Comparison of ENCODE assay signal across 17 mouse cellular contexts in the genomic region with DNA sequence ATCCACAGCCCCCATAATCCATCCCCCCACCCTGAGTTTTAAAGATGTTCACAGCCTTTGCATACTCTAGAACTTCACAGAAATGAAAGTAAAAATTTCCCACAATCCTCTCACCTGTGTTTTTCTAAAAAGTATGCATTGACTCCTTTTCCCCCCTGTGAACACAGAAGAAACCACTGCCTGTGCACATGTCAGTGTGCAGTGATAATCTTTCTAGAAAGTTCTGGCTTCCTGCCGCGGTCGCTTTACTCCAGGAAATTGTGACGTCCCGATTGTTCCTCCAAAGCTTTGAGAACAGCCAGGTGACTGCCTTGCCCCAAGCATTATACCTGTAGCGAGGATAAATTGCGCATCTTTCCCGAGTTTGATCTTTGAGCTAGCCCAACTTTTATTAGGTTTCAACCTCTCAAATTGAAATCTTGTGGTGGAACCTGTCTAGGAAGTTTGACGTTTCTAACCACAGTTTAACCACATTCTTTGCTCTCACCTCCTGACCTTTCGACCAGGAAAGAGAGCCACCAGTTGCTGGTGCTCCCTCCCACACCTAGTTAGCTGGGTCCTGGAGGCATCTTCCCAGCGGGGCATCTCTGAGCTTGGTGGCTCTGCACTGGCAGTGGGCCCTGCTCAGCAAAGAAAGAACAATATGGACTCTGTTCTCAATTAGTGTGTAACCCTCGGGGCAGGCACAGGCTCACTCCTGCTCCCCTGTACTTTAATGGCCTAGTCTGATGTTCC. TPM values are rescaled to one million over a fixed set of nuclear protein-coding genes. Genes with fewer than 3 reads are reported as not detected.
DNase-seq lines count a peak whose midpoint lies in the region; ATAC-seq and TF ChIP-seq lines count a peak whose summit lies in the region.
"Had no signal": no experiment of that assay in that cellular context is flagged by ENCODE, and none has a peak within 500 bp of the region (broad histone marks: within the 10 kb centered on the region; RNA-seq: fewer than 3 reads in every experiment).

No protein-coding gene starts in this region.

- H3K4me3 ChIP-seq in spleen, adult 2 months (ENCODE audit: extremely low read depth, insufficient read depth, insufficient read length) = no peak overlapping the region
- H3K4me3 ChIP-seq in CH12.LX (replicated peaks in 1 of 3; ENCODE audit: low read depth in 2 of 3, low read length in 2 of 3, poor library complexity in 1 of 3) = no peak overlapping the region
- H3K4me3 ChIP-seq in cortical plate, adult 2 months (ENCODE audit: insufficient read depth, low read length) = no peak overlapping the region
- no peak overlapping the region for H3K4me3 ChIP-seq in limb, embryonic 10.5 days
- no peak overlapping the region for H3K4me3 ChIP-seq in hindbrain, embryonic 12.5 days
- no peak overlapping the region for H3K4me3 ChIP-seq in intestine, postnatal 0 days (ENCODE audit: low read depth, low read length)
- H3K4me3 ChIP-seq: heart, adult 2 months; megakaryocyte, embryonic 14.5 days; stomach, embryonic 15.5 days had no signal

- no peak for TF ChIP-seq CTCF in spleen, adult 2 months (IDR thresholded peaks at IDR 0.05; ENCODE audit: extremely low read depth, insufficient read depth, insufficient read length, insufficient replicate concordance)
- TF ChIP-seq CTCF in CH12.LX (conservative IDR thresholded peaks at IDR 0.05 in 1 of 2, IDR thresholded peaks at IDR 0.05 in 1 of 2; ENCODE audit: low read depth in 2 of 2, low read length in 2 of 2) = no peak
- no peak for TF ChIP-seq CTCF in cortical plate, adult 2 months (IDR thresholded peaks at IDR 0.05; ENCODE audit: extremely low read depth, insufficient read depth, low read length)
- no peak for TF ChIP-seq CTCF in intestine, postnatal 0 days (IDR thresholded peaks at IDR 0.05; ENCODE audit: low read depth)

- no peak for TF ChIP-seq RAD21 in CH12.LX (IDR thresholded peaks at IDR 0.05; ENCODE audit: low read depth, low read length)

- H3K9me3 ChIP-seq in CH12.LX (replicated peaks; ENCODE audit: low read length) = no peaks in the 10 kb centered on the region
- H3K9me3 ChIP-seq in limb, embryonic 10.5 days (replicated peaks) = no peaks in the 10 kb centered on the region
- no peaks in the 10 kb centered on the region for H3K9me3 ChIP-seq in hindbrain, embryonic 12.5 days (replicated peaks)
- H3K9me3 ChIP-seq in intestine, postnatal 0 days (ENCODE audit: control insufficient read depth) = no peaks in the 10 kb centered on the region
- H3K9me3 ChIP-seq: megakaryocyte, embryonic 14.5 days; stomach, embryonic 15.5 days had no signal

- no peaks in the 10 kb centered on the region for H3K79me2 ChIP-seq in CH12.LX (replicated peaks; ENCODE audit: control insufficient read depth, extremely low read depth, insufficient read depth, poor library complexity, severe bottlenecking)

- H3K36me3 ChIP-seq in spleen, adult 2 months (ENCODE audit: control insufficient read depth, insufficient read depth, low read length) = no peaks in the 10 kb centered on the region
- no peaks in the 10 kb centered on the region for H3K36me3 ChIP-seq in CH12.LX (replicated peaks in 1 of 2; ENCODE audit: control insufficient read depth in 1 of 2, insufficient read depth in 1 of 2, low read length in 1 of 2)
- no peaks in the 10 kb centered on the region for H3K36me3 ChIP-seq in limb, embryonic 10.5 days
- H3K36me3 ChIP-seq in hindbrain, embryonic 12.5 days = no peaks in the 10 kb centered on the region
- H3K36me3 ChIP-seq in intestine, postnatal 0 days (ENCODE audit: control insufficient read depth, insufficient read depth) = no peaks in the 10 kb centered on the region
- H3K36me3 ChIP-seq: G1E; stomach, embryonic 15.5 days had no signal

- peaks cover 4% of the 10 kb centered on the region; the same call in 1 of the 2 replicates for H3K4me1 ChIP-seq in spleen, adult 2 months (ENCODE audit: control insufficient read depth, insufficient read depth, insufficient read length)
- peaks cover 2 to 6% of the 10 kb centered on the region in 2 experiments; a peak in 3 of 4 replicates for H3K4me1 ChIP-seq in CH12.LX (ENCODE audit: control insufficient read depth in 1 of 2, insufficient read depth in 2 of 2)
- no peaks in the 10 kb centered on the region for H3K4me1 ChIP-seq in cortical plate, adult 2 months (ENCODE audit: control insufficient read depth, insufficient read depth, low read length)
- H3K4me1 ChIP-seq in limb, embryonic 10.5 days = peaks cover 19% of the 10 kb centered on the region
- no peaks in the 10 kb centered on the region for H3K4me1 ChIP-seq in hindbrain, embryonic 12.5 days
- no peaks in the 10 kb centered on the region for H3K4me1 ChIP-seq in intestine, postnatal 0 days (replicated peaks; ENCODE audit: control insufficient read depth, insufficient read depth, low read length)
- H3K4me1 ChIP-seq: stomach, embryonic 15.5 days had no signal

- dilution Hi-C loops in CH12.LX (cut with MboI; ENCODE audit: extremely low pct_ligation_motif_present, extremely low pct_unique_long_range_greater_than_20kb, low sequenced_read_pairs) = no loop called here

- peak overlapping the region; percentile 35 for H3K27ac ChIP-seq in spleen, adult 2 months (ENCODE audit: insufficient read depth, low read length)
- no peak overlapping the region for H3K27ac ChIP-seq in CH12.LX (ENCODE audit: insufficient read depth, low read depth)
- H3K27ac ChIP-seq in cortical plate, adult 2 months (ENCODE audit: insufficient read depth, low read length) = peak overlapping the region; percentile 65; the same call in 1 of the 2 replicates
- H3K27ac ChIP-seq in limb, embryonic 10.5 days = peak overlapping the region; percentile 53
- no peak overlapping the region for H3K27ac ChIP-seq in hindbrain, embryonic 12.5 days
- no peak overlapping the region for H3K27ac ChIP-seq in intestine, postnatal 0 days (ENCODE audit: low read depth, low read length)
- H3K27ac ChIP-seq: heart, adult 2 months; stomach, embryonic 15.5 days had no signal

- peak overlapping the region; percentile 40; the same call in 1 of the 2 replicates for H3K4me2 ChIP-seq in CH12.LX (ENCODE audit: insufficient read depth, low read depth, poor library complexity, severe bottlenecking)
- no peak overlapping the region for H3K4me2 ChIP-seq in hindbrain, embryonic 12.5 days (replicated peaks)
- H3K4me2 ChIP-seq in intestine, postnatal 0 days (replicated peaks; ENCODE audit: low read depth) = no peak overlapping the region
- H3K4me2 ChIP-seq: stomach, embryonic 15.5 days had no signal

- H3K9ac ChIP-seq in CH12.LX (ENCODE audit: insufficient read depth, low read depth) = no peak overlapping the region
- H3K9ac ChIP-seq in hindbrain, embryonic 12.5 days = no peak overlapping the region
- H3K9ac ChIP-seq in intestine, postnatal 0 days (ENCODE audit: low read depth, low read length) = no peak overlapping the region
- H3K9ac ChIP-seq: forebrain, postnatal 0 days; stomach, embryonic 15.5 days had no signal

- TF ChIP-seq POLR2A in spleen, adult 2 months (IDR thresholded peaks at IDR 0.05; ENCODE audit: low read depth, low read length) = no peak
- no peak for TF ChIP-seq POLR2A in CH12.LX (IDR thresholded peaks at IDR 0.05; ENCODE audit: low read depth, low read length)
- no peak for TF ChIP-seq POLR2A in cortical plate, adult 2 months (IDR thresholded peaks at IDR 0.05; ENCODE audit: extremely low read depth, insufficient read depth, low read length)

- TF ChIP-seq EP300 in CH12.LX (IDR thresholded peaks at IDR 0.05; ENCODE audit: low read length) = no peak

- no peaks in the 10 kb centered on the region for H3K27me3 ChIP-seq in spleen, adult 2 months (ENCODE audit: control insufficient read depth, insufficient read depth, low read length)
- peaks cover 87% of the 10 kb centered on the region for H3K27me3 ChIP-seq in CH12.LX (replicated peaks)
- H3K27me3 ChIP-seq in limb, embryonic 10.5 days (ENCODE audit: low read depth, poor library complexity, severe bottlenecking) = no peaks in the 10 kb centered on the region
- H3K27me3 ChIP-seq in hindbrain, embryonic 12.5 days = no peaks in the 10 kb centered on the region
- no peaks in the 10 kb centered on the region for H3K27me3 ChIP-seq in intestine, postnatal 0 days (replicated peaks; ENCODE audit: control insufficient read depth, insufficient read depth, low read length)
- H3K27me3 ChIP-seq: megakaryocyte, embryonic 14.5 days; stomach, embryonic 15.5 days had no signal

- in situ Hi-C loops in CH12.LX (cut with MboI; ENCODE audit: low pct_ligation_motif_present, low pct_unique_long_range_greater_than_20kb, low sequenced_read_pairs) = loop anchor here (10.0 kb wide), 1 partner anchor 47 kb away; the partner anchor contains the start of gene Enpp5

- peak in 1 of 2 experiments; percentile 25 for DNase-seq in spleen, adult 2 months (ENCODE audit: low read depth in 1 of 2, low spot score in 2 of 2)
- DNase-seq in spleen, postnatal 36 days (ENCODE audit: low spot score in 2 of 2) = no peak
- no peak for DNase-seq in CH12.LX (ENCODE audit: extremely low read depth)
- peak; percentile 48 for DNase-seq in limb, embryonic 10.5 days (ENCODE audit: low spot score)
- DNase-seq in kidney, adult 8-10 months = no peak
- DNase-seq: cerebellum, adult 9-10 months; forebrain, postnatal 0 days; heart, adult 2 months; heart, postnatal 14 days; kidney, adult 2 months; right cerebral cortex, postnatal 4 days had no signal

- 17% methylated on average over 12 of the region's 12 CpGs for WGBS in spleen, adult 2 months
- WGBS in limb, embryonic 10.5 days = 60% methylated on average over 12 of the region's 12 CpGs
- WGBS in hindbrain, embryonic 12.5 days = 73% methylated on average over 12 of the region's 12 CpGs
- 64% methylated on average over 12 of the region's 12 CpGs for WGBS in intestine, postnatal 0 days

- no peak for ATAC-seq in hindbrain, embryonic 12.5 days (ENCODE audit: low FRiP score)
- ATAC-seq in intestine, postnatal 0 days = no peak
- ATAC-seq: forebrain, postnatal 0 days had no signal

RNA-seq across cellular contexts. Expression of gene Enpp4, which starts 15.9 kb away (rescaled TPM):
- polyA plus RNA-seq in spleen, adult 2 months (2012; rRNA removed) = 3.3 and 3.4 TPM in 2 replicates
- total RNA-seq in CH12.LX (2012; rRNA removed) = 0.17 and 0.34 TPM in 2 replicates
- 0.16 and 0.28 TPM in 2 replicates for total RNA-seq in CH12.LX (2014; rRNA removed)
- polyA plus RNA-seq in CH12.LX (2012; ENCODE audit: insufficient read length, low read depth) = 0.11 TPM in 2 replicates
- 12.6 and 14.4 TPM in 2 replicates for polyA plus RNA-seq in cortical plate, adult 2 months (2012; rRNA removed)
- polyA plus RNA-seq in limb, embryonic 10.5 days (2016; fragmentation: Nextera tagmentation; extraction: Ambion mirVana) = 2.0 and 2.4 TPM in 2 replicates
- 3.9 and 4.3 TPM in 2 replicates for polyA plus RNA-seq in hindbrain, embryonic 12.5 days (2016; fragmentation: Nextera tagmentation; extraction: Ambion mirVana)
- polyA plus RNA-seq in intestine, postnatal 0 days (2015; fragmentation: Nextera tagmentation; extraction: Ambion mirVana) = 3.1 and 3.6 TPM in 2 replicates
- polyA plus RNA-seq: G1E had no signal

RNA-seq across cellular contexts. Expression of gene Enpp5, which starts 42.9 kb away (rescaled TPM):
- 4.9 and 5.4 TPM in 2 replicates for polyA plus RNA-seq in spleen, adult 2 months (2012; rRNA removed)
- total RNA-seq in CH12.LX (2012; rRNA removed) (not detected in 2 replicates), CH12.LX (2014; rRNA removed) (not detected in 2 replicates)
- polyA plus RNA-seq in CH12.LX (2012; ENCODE audit: insufficient read length, low read depth) = not detected in 2 replicates
- polyA plus RNA-seq in cortical plate, adult 2 months (2012; rRNA removed) = 204 and 216 TPM in 2 replicates
- 4.6 and 7.9 TPM in 2 replicates for polyA plus RNA-seq in limb, embryonic 10.5 days (2016; fragmentation: Nextera tagmentation; extraction: Ambion mirVana)
- 39.4 and 40.4 TPM in 2 replicates for polyA plus RNA-seq in hindbrain, embryonic 12.5 days (2016; fragmentation: Nextera tagmentation; extraction: Ambion mirVana)
- polyA plus RNA-seq in intestine, postnatal 0 days (2015; fragmentation: Nextera tagmentation; extraction: Ambion mirVana) = 33.8 and 43.1 TPM in 2 replicates
- polyA plus RNA-seq: G1E had no signal

Comparison
In these comparisons a context has a peak if more than half of its experiments do, and no peak if none do; other contexts are left out.
1. H3K27ac ChIP-seq: peak in spleen, adult 2 months (single experiment), cortical plate, adult 2 months (single experiment) and limb, embryonic 10.5 days (single experiment); none in CH12.LX (single experiment), hindbrain, embryonic 12.5 days (single experiment) and intestine, postnatal 0 days (single experiment).